ENCODE assay signal across 22 mouse cellular contexts in the genomic region with DNA sequence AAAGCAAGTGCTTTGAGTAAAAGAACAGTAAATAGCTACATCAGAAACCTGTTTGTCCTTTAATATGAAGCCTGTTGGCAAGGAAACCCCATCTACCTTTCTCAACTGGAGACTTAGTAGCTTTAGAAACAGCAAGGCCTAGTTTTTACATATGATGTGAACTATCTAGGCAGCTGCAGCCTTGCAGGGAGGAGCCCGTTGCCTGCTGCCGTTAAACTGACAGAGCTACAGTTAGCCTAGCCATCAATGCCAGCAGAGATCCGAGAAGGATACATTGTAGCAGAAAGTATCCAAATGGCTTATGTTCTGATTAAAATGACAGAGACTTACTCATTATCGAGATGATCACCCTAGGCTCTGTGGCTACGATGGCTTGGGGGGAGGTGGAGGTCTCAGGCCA. TPM values are rescaled to one million over a fixed set of nuclear protein-coding genes. Genes with fewer than 3 reads are reported as not detected.
A peak's percentile ranks its signal among the peaks of the same experiment; 100 is the strongest.
DNase-seq lines count a peak whose midpoint lies in the region; ATAC-seq and TF ChIP-seq lines count a peak whose summit lies in the region.
"Had no signal": no experiment of that assay in that cellular context is flagged by ENCODE, and none has a peak within 500 bp of the region (broad histone marks: within the 10 kb centered on the region; RNA-seq: fewer than 3 reads in every experiment).

No protein-coding gene starts in this region.

- WGBS in liver, embryonic 11.5 days = 82% methylated on average over 5 of the region's 5 CpGs
- 58% methylated on average over 5 of the region's 5 CpGs for WGBS in liver, embryonic 12.5 days (ENCODE audit: insufficient replicate concordance)
- WGBS in liver, postnatal 0 days (ENCODE audit: insufficient replicate concordance) = 75% methylated on average over 5 of the region's 5 CpGs
- 87% methylated on average over 5 of the region's 5 CpGs for WGBS in limb, embryonic 10.5 days
- 68% methylated on average over 5 of the region's 5 CpGs for WGBS in kidney, embryonic 14.5 days

- H3K27me3 ChIP-seq in liver, embryonic 11.5 days (replicated peaks; ENCODE audit: control insufficient read depth, insufficient read depth, low read length) = no peaks in the 10 kb centered on the region
- no peaks in the 10 kb centered on the region for H3K27me3 ChIP-seq in liver, embryonic 12.5 days (replicated peaks)
- no peaks in the 10 kb centered on the region for H3K27me3 ChIP-seq in liver, postnatal 0 days (ENCODE audit: insufficient read depth, low read length)
- no peaks in the 10 kb centered on the region for H3K27me3 ChIP-seq in limb, embryonic 10.5 days (ENCODE audit: low read depth, poor library complexity, severe bottlenecking)
- no peaks in the 10 kb centered on the region for H3K27me3 ChIP-seq in kidney, embryonic 14.5 days (ENCODE audit: control insufficient read depth, insufficient read depth, low read length)
- H3K27me3 ChIP-seq: CH12.LX; embryonic facial prominence, embryonic 13.5 days; forebrain, embryonic 13.5 days; hindbrain, embryonic 12.5 days; Patski had no signal

- H3K9me3 ChIP-seq in liver, embryonic 11.5 days (ENCODE audit: control insufficient read depth, low read length) = no peaks in the 10 kb centered on the region
- H3K9me3 ChIP-seq in liver, embryonic 12.5 days (replicated peaks) = no peaks in the 10 kb centered on the region
- H3K9me3 ChIP-seq in liver, postnatal 0 days (ENCODE audit: low read length) = no peaks in the 10 kb centered on the region
- H3K9me3 ChIP-seq in limb, embryonic 10.5 days (replicated peaks) = no peaks in the 10 kb centered on the region
- no peaks in the 10 kb centered on the region for H3K9me3 ChIP-seq in kidney, embryonic 14.5 days (ENCODE audit: control insufficient read depth, low read length)
- H3K9me3 ChIP-seq: embryonic facial prominence, embryonic 13.5 days; forebrain, embryonic 13.5 days; heart, embryonic 10.5 days; hindbrain, embryonic 12.5 days had no signal

- H3K4me3 ChIP-seq in liver, embryonic 11.5 days (ENCODE audit: low read depth, low read length) = no peak overlapping the region
- H3K4me3 ChIP-seq in liver, embryonic 12.5 days = no peak overlapping the region
- no peak overlapping the region for H3K4me3 ChIP-seq in liver, postnatal 0 days (ENCODE audit: low read depth, low read length)
- H3K4me3 ChIP-seq in limb, embryonic 10.5 days = no peak overlapping the region
- H3K4me3 ChIP-seq in kidney, embryonic 14.5 days (ENCODE audit: low read length) = no peak overlapping the region
- H3K4me3 ChIP-seq: embryonic facial prominence, embryonic 13.5 days; forebrain, embryonic 13.5 days; heart, embryonic 10.5 days; hindbrain, embryonic 12.5 days had no signal

- peak; percentile 16 for DNase-seq in liver
- no peak for DNase-seq in liver, embryonic 11.5 days (ENCODE audit: low spot score)
- no peak for DNase-seq in liver, postnatal 0 days
- no peak for DNase-seq in limb, embryonic 10.5 days (ENCODE audit: low spot score)
- no peak for DNase-seq in right cerebral cortex, postnatal 36 days (ENCODE audit: low spot score in 2 of 2)
- DNase-seq: adrenal gland, postnatal 14 days; cerebellum, adult 11-12 months; cerebellum, adult 9-10 months; cerebellum, postnatal 25 days; gastrocnemius, postnatal 10 days; heart, adult 18-20 months; heart, postnatal 10 days; heart, postnatal 4 days had no signal

- H3K4me2 ChIP-seq in liver, embryonic 11.5 days = no peak overlapping the region
- H3K4me2 ChIP-seq in liver, embryonic 12.5 days = no peak overlapping the region
- H3K4me2 ChIP-seq in liver, postnatal 0 days (ENCODE audit: low read depth, low read length) = no peak overlapping the region
- H3K4me2 ChIP-seq in kidney, embryonic 14.5 days (replicated peaks; ENCODE audit: low read depth, low read length) = no peak overlapping the region
- H3K4me2 ChIP-seq: embryonic facial prominence, embryonic 13.5 days; forebrain, embryonic 13.5 days; hindbrain, embryonic 12.5 days had no signal

- H3K36me3 ChIP-seq in liver, embryonic 11.5 days (ENCODE audit: control insufficient read depth, insufficient read depth, low read length) = no peaks in the 10 kb centered on the region
- H3K36me3 ChIP-seq in liver, embryonic 12.5 days = peaks cover 70% of the 10 kb centered on the region
- peaks cover 56% of the 10 kb centered on the region for H3K36me3 ChIP-seq in liver, postnatal 0 days (replicated peaks; ENCODE audit: insufficient read depth, low read length)
- 0 out of 2 replicates have a peak, but pooled peaks cover 2% of the 10 kb centered on the region for H3K36me3 ChIP-seq in limb, embryonic 10.5 days
- H3K36me3 ChIP-seq in kidney, embryonic 14.5 days (ENCODE audit: control insufficient read depth, insufficient read depth, low read length) = no peaks in the 10 kb centered on the region
- H3K36me3 ChIP-seq: embryonic facial prominence, embryonic 13.5 days; hindbrain, embryonic 12.5 days had no signal

- H3K9ac ChIP-seq in liver, embryonic 11.5 days (ENCODE audit: low read depth, low read length) = no peak overlapping the region
- H3K9ac ChIP-seq in liver, embryonic 12.5 days = no peak overlapping the region
- H3K9ac ChIP-seq in liver, postnatal 0 days (replicated peaks) = no peak overlapping the region
- H3K9ac ChIP-seq in kidney, embryonic 14.5 days (ENCODE audit: low read depth, low read length) = no peak overlapping the region
- H3K9ac ChIP-seq: embryonic facial prominence, embryonic 13.5 days; forebrain, embryonic 13.5 days; hindbrain, embryonic 12.5 days had no signal

- no peak overlapping the region for H3K27ac ChIP-seq in liver, embryonic 11.5 days (ENCODE audit: low read depth, low read length)
- H3K27ac ChIP-seq in liver, embryonic 12.5 days = no peak overlapping the region
- 0 out of 2 replicates have a peak overlapping the region, but pooled peaks have one; percentile 2 for H3K27ac ChIP-seq in liver, postnatal 0 days (ENCODE audit: low read depth)
- H3K27ac ChIP-seq in limb, embryonic 10.5 days = no peak overlapping the region
- H3K27ac ChIP-seq in kidney, embryonic 14.5 days (ENCODE audit: low read depth, low read length) = no peak overlapping the region
- H3K27ac ChIP-seq: embryonic facial prominence, embryonic 13.5 days; forebrain, embryonic 13.5 days; heart, embryonic 10.5 days; hindbrain, embryonic 12.5 days had no signal

- no peak for ATAC-seq in liver, embryonic 11.5 days (replicated peaks; ENCODE audit: low FRiP score)
- peak; percentile 24; the same call in 1 of the 2 replicates for ATAC-seq in liver, embryonic 12.5 days
- ATAC-seq in liver, postnatal 0 days = no peak
- ATAC-seq in kidney, embryonic 14.5 days (ENCODE audit: low FRiP score, low TSS enrichment) = no peak
- ATAC-seq: activated CD4-positive, CD25-positive, alpha-beta regulatory T cell, adult 4 months; forebrain, embryonic 13.5 days; Patski had no signal

- TF ChIP-seq EP300 in liver, postnatal 0 days (IDR thresholded peaks at IDR 0.05; ENCODE audit: low read depth) = peak; percentile 74

- H3K4me1 ChIP-seq in liver, embryonic 11.5 days (replicated peaks; ENCODE audit: control insufficient read depth, insufficient read depth, low read length) = peaks cover 5% of the 10 kb centered on the region
- H3K4me1 ChIP-seq in liver, embryonic 12.5 days = peaks cover 67% of the 10 kb centered on the region
- H3K4me1 ChIP-seq in liver, postnatal 0 days (ENCODE audit: insufficient read depth) = peaks cover 28% of the 10 kb centered on the region
- H3K4me1 ChIP-seq in limb, embryonic 10.5 days = no peaks in the 10 kb centered on the region
- H3K4me1 ChIP-seq in kidney, embryonic 14.5 days (ENCODE audit: control insufficient read depth, insufficient read depth, low read length) = peaks cover 4% of the 10 kb centered on the region; the same call in 1 of the 2 replicates
- H3K4me1 ChIP-seq: forebrain, embryonic 13.5 days; hindbrain, embryonic 12.5 days had no signal

- no peak for TF ChIP-seq CTCF in liver, postnatal 0 days (IDR thresholded peaks at IDR 0.05; ENCODE audit: low read depth)

RNA-seq across cellular contexts. Expression of a gene that starts 25.1 kb away (rescaled TPM):
- 109 and 114 TPM in 2 replicates for polyA plus RNA-seq in liver, embryonic 11.5 days (2014; fragmentation: Nextera tagmentation; extraction: Ambion mirVana)
- polyA plus RNA-seq in liver, embryonic 12.5 days (2016; fragmentation: Nextera tagmentation; extraction: Ambion mirVana) = 166 and 181 TPM in 2 replicates
- polyA plus RNA-seq in liver, postnatal 0 days (2015; fragmentation: Nextera tagmentation; extraction: Ambion mirVana) = 175 and 212 TPM in 2 replicates
- 26.7 and 26.8 TPM in 2 replicates for polyA plus RNA-seq in limb, embryonic 10.5 days (2016; fragmentation: Nextera tagmentation; extraction: Ambion mirVana)
- polyA plus RNA-seq in kidney, embryonic 14.5 days (2014; fragmentation: Nextera tagmentation; extraction: Ambion mirVana) = 26.4 and 31.4 TPM in 2 replicates
